Mouse (Mus musculus): ENCODE data around the gene Rhbdf1.

Gene Rhbdf1

GRCm38 (mm10) chr11:32238093-32238860 lies 16.2 kb upstream of the Rhbdf1 start:
- DNase-seq (ENCODE audit: low read depth): no peak

GRCm38 (mm10) chr11:32237411-32237795 lies 15.3 kb upstream of the Rhbdf1 start:
- no peak for DNase-seq (ENCODE audit: low read depth)

DNA sequence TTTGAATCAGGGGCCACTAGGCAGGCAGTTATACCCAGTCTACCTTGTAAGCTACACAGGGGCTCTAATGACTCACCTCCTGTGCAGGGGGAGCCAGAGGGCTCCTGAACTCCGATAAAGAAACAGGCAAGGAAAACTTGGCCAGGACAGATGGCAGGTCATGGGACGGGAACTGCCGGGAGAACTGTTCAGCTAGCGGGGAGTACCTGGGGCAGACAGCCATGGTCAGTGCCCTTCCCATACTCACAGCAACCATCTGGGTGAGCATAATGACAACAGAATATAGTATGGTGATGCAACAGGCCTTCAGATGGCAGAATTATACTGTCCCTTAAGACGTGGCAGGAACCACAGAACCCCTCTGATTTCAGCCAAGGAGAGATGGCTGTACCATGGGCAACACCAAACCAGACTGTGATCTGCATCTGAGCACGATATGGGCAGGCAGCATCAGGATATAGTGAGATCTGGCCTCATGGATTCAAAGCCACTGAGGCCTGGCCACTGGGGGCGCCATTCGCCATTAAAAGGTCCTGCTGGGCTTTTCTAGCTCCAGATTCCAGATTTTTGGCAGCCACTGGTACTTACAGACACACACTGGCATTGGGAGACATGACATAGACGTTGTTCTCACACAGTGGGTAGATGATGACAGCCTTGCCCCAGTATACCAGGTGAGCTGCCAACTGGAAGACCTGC lies 14.8 kb upstream of the Rhbdf1 start:
- no peak for DNase-seq (ENCODE audit: low read depth)

- no peak for DNase-seq (ENCODE audit: low read depth)
Observed at GRCm38 (mm10) chr11:32236132-32236531, 14.0 kb upstream of the Rhbdf1 start.

- DNase-seq (ENCODE audit: low read depth): no peak
Observed at GRCm38 (mm10) chr11:32235646-32236045, 13.5 kb upstream of the Rhbdf1 start.

DNA sequence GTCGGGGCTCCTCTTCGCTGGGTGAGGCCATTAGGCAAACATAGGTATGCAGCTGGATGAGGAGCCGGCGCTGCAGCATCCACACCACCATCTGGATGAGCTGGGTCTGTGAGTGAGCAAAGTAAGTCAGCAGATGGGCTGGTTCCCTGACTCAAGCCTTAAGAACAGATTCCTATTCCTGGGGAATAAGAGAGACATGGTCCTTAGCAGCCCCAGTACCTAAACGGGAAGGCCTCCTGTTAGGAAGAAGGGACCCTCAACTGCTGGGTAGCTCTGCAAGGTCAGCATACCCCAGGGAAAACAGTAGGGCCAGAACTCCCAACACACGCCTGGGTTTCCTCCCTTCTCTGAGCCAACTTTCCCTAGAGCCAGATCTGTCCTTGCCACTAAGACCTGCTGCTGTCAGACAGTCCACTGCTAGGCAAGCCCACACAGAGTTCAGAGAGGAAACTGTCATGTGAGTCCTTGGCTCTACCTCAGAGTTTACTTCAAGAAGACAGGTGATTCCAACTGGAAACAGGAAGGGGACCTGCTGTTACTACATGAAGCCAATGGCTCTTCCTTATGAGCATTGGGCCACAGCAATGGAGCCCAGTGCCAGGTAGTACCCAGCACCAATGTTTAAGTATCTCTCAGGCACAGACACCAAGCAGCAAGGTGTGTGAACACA lies 12.9 kb upstream of the Rhbdf1 start:
- no peak for DNase-seq (ENCODE audit: low read depth)

DNA sequence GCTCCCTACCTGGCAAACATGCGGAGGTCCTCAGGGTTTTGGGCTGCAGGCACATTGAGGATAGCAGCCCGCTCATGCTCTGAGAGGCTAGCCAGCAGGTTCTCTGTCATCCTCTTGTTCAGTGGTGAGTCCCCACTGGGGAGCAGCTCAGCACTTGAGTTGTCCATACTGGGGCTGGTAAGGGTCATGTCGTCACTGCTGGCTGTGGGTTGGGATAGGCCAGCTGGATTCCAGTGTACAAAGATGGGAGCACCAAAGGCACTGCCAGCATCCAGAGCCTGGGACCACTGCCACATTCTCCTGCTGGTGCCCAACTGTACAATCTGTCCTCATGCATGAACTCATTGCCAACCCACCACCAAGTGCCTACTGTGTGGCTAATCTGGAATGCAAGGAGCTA lies 11.8 kb upstream of the Rhbdf1 start:
- no peak for DNase-seq (ENCODE audit: low read depth)

- no peak for DNase-seq (ENCODE audit: low read depth)
Observed at GRCm38 (mm10) chr11:32232848-32233247, 10.7 kb upstream of the Rhbdf1 start.

DNA sequence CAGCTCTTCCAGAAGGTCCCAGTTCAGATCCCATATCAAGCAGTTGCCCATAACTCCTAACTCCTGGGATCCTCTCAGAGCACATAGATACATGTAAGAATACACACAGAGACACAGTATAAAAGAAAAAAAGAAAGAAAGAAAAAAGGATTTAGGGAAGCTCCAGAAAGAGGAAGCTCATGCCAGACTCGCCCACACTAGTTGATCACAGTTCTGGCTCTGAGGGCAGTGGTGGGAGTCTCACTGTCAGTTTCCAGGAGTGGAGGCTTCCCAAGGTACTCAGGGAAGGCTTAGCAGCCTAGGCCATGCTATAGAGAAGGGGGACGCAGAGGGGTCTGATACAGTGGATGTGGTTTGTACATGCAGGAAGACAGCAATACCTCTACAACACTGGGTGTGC lies 9.0 kb upstream of the Rhbdf1 start:
- DNase-seq (ENCODE audit: low read depth): no peak

- DNase-seq (ENCODE audit: low read depth): no peak
Observed at GRCm38 (mm10) chr11:32230220-32230619, 8.1 kb upstream of the Rhbdf1 start.

DNA sequence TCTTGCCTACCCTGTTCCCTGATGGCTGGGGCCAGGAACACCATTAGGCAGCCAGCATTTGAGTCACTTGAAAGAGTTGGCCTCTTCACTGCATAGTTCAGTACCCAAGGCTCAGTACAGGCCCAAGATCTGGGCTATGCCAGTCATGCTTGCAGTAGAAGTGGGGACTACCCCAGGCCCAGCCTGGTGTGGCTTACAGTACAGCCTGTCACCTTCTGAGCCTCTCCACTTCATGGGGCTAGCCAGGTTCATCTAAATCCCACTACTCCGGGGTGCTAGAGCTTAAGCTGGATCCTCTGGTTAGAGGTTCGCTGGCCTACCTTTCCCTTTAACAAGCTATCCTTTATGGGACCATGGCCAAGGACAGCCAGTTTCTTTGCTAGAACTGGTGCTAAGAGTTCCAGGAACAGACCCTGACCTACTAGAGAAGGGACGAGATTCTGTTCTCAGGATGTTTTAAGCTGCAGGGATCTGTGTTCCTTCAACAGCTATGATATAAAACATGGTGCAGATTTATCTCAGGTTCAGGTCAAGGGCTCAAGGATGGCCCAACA lies 6.3 kb upstream of the Rhbdf1 start:
- DNase-seq (ENCODE audit: low read depth): no peak

DNA sequence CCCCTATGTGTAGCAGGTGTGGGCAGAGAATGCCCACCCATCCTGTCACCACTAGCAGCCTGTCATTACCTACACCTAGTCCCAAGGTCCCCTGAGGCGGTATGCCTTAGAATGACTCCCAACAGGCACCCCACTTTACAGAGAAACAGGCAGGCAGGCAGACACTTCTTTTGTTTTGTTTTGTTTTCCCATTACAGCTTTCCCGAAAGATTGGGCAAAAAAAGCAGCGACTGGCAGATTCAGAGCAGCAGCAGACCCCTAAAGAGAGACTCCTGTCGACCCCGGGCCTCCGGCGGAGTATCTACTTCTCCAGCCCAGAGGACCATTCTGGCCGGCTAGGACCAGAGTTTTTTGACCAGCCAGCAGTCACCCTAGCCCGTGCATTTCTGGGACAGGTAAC lies 5.5 kb upstream of the Rhbdf1 start:
- DNase-seq (ENCODE audit: low read depth): no peak

DNA sequence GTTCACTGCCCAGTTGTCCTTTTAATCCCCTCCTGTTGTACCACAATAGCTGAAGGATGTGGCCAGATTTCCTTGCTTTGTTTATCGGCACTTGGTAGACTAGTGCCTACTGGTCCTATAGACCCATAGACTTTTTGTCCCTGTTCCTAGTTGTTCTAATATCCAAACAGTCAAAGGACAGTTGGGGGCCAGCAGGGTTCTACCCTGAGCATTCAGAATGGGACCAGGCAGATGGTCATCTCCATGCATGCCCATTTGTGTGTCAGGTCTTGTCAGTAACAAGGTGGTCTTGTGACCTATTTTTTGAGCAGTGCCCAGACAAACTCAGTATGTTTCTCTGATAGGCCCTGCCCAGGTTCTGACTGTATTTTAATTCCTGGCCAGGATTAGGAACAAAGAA lies 4.9 kb upstream of the Rhbdf1 start:
- no peak for DNase-seq (ENCODE audit: low read depth)

- DNase-seq (ENCODE audit: low read depth): no peak
Observed at GRCm38 (mm10) chr11:32226124-32226871, 4.2 kb upstream of the Rhbdf1 start, which contains the start of gene Mpg. Gene Mpg, plus strand, starts transcription at chr11:32226505.

- no peak for DNase-seq (ENCODE audit: low read depth)
Observed at GRCm38 (mm10) chr11:32225222-32226104, 3.4 kb upstream of the Rhbdf1 start.

DNA sequence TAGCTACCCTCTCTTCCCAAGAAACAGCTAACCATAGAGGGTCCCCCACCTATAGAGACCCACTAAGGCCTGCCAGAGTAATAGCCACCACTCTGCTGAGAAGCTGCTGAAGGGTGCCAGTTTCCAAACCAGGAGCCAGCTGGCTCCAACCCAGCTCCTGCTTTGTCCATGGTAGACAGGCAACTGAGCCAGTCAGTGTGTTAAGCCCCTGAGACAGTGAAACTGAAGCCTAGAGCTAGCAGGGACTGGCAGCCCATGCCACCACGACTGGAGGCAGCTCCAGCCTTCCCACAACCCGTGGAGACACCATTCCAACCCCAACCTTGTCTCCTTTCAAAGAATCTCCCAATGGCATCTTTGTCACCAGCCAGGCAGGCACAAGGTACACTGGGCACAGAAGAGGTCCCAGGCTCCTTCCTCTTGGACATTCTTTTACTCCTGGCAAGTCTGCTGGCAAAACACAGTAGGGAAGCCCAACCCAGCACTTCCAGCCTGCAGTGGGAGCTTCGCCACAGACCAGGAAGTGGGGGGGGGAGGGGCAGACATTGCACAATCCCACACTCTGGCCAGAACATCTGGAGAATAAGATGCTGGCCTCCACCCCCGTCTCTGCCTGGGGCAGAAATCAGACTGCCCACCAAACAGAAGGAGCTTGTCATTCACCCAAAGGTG lies 2.5 kb upstream of the Rhbdf1 start:
- no peak for DNase-seq (ENCODE audit: low read depth)

GRCm38 (mm10) chr11:32223297-32223967 lies 1.3 kb upstream of the Rhbdf1 start:
- DNase-seq (ENCODE audit: low read depth): no peak

GRCm38 (mm10) chr11:32222570-32223194 lies 582 bp upstream of the Rhbdf1 start:
- no peak for DNase-seq (ENCODE audit: low read depth)

GRCm38 (mm10) chr11:32221225-32221950 lies 712 bp downstream of the Rhbdf1 start:
- DNase-seq (ENCODE audit: low read depth): no peak

All from c-Kit-positive CD71-negative TER-119-negative erythroid progenitor cells, embryonic 14.5 days (primary cell).